Mouse (Mus musculus) limb, embryonic 14.5 days (tissue): ENCODE results near the gene Bcar3. TPM values are rescaled to one million over a fixed set of nuclear protein-coding genes. Genes with fewer than 3 reads are reported as not detected.

ENCODE experiments used
- ATAC-seq: fragments of 200-750 bp; cut with Nextera tagmentation; 2 replicates; pipeline ENCODE4 v1.8.0; 2017; ENCODE audit warnings: low read depth, moderate number of reproducible peaks, moderate TSS enrichment; ENCODE audit not compliant: low FRiP score
- DNase-seq: peaks from one replicate; pipeline ENCODE4 v3.0.0-alpha.2; 2015; ENCODE audit warnings: low spot score
- H3K27ac ChIP-seq: fragments of 300-500 bp; sonication (generic); replicated peaks from 2 replicates; pipeline ENCODE4 v1.5.1; 2014; ENCODE audit warnings: low read depth, mild to moderate bottlenecking, low read length, moderate library complexity, mixed read lengths
- H3K27me3 ChIP-seq: fragments of 300-500 bp; sonication (generic); 2 replicates; pipeline ENCODE4 v1.6.1; 2014; ENCODE audit warnings: low read length, mixed read lengths; ENCODE audit not compliant: control insufficient read depth, insufficient read depth
- H3K36me3 ChIP-seq: fragments of 300-500 bp; sonication (generic); 2 replicates; pipeline ENCODE4 v1.6.1; 2014; ENCODE audit warnings: mild to moderate bottlenecking, low read length, moderate library complexity, mixed read lengths; ENCODE audit not compliant: control insufficient read depth, insufficient read depth
- H3K4me1 ChIP-seq: fragments of 300-500 bp; sonication (generic); 2 replicates; pipeline ENCODE4 v1.6.1; 2014; ENCODE audit warnings: antibody characterized with exemption, low read length, mixed read lengths; ENCODE audit not compliant: control insufficient read depth, insufficient read depth
- H3K4me2 ChIP-seq: fragments of 300-500 bp; sonication (generic); replicated peaks from 2 replicates; pipeline ENCODE4 v1.6.1; 2014; ENCODE audit warnings: low read depth, mild to moderate bottlenecking, low read length, moderate library complexity; ENCODE audit not compliant: severe bottlenecking
- H3K4me3 ChIP-seq: fragments of 300-500 bp; sonication (generic); replicated peaks from 2 replicates; pipeline ENCODE4 v1.5.1; 2014; ENCODE audit warnings: low read length
- H3K9ac ChIP-seq: fragments of 300-500 bp; sonication (generic); 2 replicates; pipeline ENCODE4 v1.6.1; 2014; ENCODE audit warnings: mild to moderate bottlenecking, low read depth, low read length, moderate library complexity; ENCODE audit not compliant: severe bottlenecking
- H3K9me3 ChIP-seq: fragments of 300-500 bp; sonication (generic); 2 replicates; pipeline ENCODE4 v1.6.1; 2016; ENCODE audit warnings: low read length; ENCODE audit not compliant: control insufficient read depth
- POLR2A ChIP-seq: fragments of 200-500 bp; IDR thresholded peaks from 2 replicates; pipeline ENCODE4 v1.8.0; 2012; ENCODE audit warnings: inconsistent platforms, mild to moderate bottlenecking, moderate library complexity, borderline replicate concordance; ENCODE audit not compliant: insufficient read depth, insufficient read length; ENCODE audit errors: extremely low read depth
- WGBS: fragments of 180-500 bp; shearing (Covaris S2); extraction: QIAGEN DNeasy Blood & Tissue Kit; methylation state at CpG from one replicate; pipeline ENCODE4 v1.1.7; 2014; 5-methylcytosine and 5-hydroxymethylcytosine counted together
- polyA plus RNA-seq, 2 experiments: library from polyadenylated mRNA; depleted of rRNA in 1 of 2; stranded (reverse) in 1 of 2; unstranded in 1 of 2; fragments of >200 nt; fragmentation: Nextera tagmentation in 1 of 2; extraction: Ambion mirVana in 1 of 2; gene quantifications; 2 replicates each; pipeline versions ENCODE4 v1.2.1 to v1.2.3; 2012 to 2014

The Bcar3 gene
- polyA plus RNA-seq, 2 experiments: 7.8 to 7.9 TPM

DNA sequence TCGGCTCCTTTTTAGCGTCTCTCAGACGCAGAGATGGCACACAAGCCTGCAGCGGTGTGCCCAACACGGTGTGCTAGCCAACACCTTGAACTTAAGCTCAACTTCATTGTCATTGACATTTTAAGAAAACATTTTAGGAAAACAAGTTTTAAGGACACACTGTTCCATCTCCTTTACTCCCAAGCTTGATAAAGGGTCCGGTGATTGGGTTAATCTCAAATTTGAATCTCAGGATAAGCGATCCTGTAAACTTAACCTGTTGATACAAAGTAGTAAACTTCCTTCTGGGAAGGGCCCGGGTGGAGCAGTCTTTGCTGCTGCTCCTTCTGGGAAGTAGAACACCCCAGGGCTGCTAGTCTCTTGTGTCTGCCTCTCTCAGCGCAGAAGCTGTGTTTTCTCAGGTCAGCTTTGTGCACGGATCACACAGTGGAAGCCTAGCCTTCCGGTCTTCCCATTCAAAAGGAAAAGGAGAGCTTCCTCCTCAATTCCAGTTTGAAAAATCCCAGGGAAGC, 179.6 kb downstream of the Bcar3 start:
- WGBS: 82% methylated on average over 11 of the region's 11 CpGs
- no peaks in the 10 kb centered on the region for H3K36me3 ChIP-seq
- H3K4me3 ChIP-seq: no peak overlapping the region
- no peak overlapping the region for H3K9ac ChIP-seq
- H3K27me3 ChIP-seq: no peaks in the 10 kb centered on the region
- DNase-seq (no peak), ATAC-seq (no peak)
- TF ChIP-seq POLR2A: no peak
- H3K9me3 ChIP-seq: no peaks in the 10 kb centered on the region
- H3K27ac ChIP-seq: no peak overlapping the region
- peaks cover 32% of the 10 kb centered on the region for H3K4me1 ChIP-seq
- no peak overlapping the region for H3K4me2 ChIP-seq

DNA sequence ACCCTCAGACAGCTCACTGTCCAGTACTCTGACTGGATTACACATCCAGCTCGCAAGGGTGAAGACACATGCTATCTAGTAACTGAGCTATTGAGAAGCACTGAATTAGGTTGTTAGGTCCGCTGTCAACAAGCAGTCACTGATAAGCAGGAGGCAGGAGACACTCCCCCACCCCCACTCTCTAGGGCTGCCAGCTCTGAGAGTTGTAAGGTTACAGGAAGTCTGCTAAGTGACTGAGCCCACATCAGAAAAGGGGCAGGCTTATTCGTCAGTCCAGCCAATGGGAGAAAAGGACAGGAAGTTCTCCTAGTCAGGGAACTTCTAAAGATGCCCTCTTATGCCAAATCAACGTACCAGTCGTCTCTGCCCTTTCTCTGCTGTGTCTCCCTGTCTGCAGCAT, 180.1 kb downstream of the Bcar3 start:
- 29% methylated on average over 5 of the region's 5 CpGs for WGBS
- no peak for DNase-seq
- no peak overlapping the region for H3K4me2 ChIP-seq
- H3K4me1 ChIP-seq: peaks cover 36% of the 10 kb centered on the region
- no peak overlapping the region for H3K27ac ChIP-seq
- TF ChIP-seq POLR2A: no peak
- H3K9ac ChIP-seq: no peak overlapping the region
- H3K4me3 ChIP-seq: no peak overlapping the region
- no peaks in the 10 kb centered on the region for H3K27me3 ChIP-seq
- H3K36me3 ChIP-seq: no peaks in the 10 kb centered on the region
- H3K9me3 ChIP-seq: no peaks in the 10 kb centered on the region
- no peak for ATAC-seq

DNA sequence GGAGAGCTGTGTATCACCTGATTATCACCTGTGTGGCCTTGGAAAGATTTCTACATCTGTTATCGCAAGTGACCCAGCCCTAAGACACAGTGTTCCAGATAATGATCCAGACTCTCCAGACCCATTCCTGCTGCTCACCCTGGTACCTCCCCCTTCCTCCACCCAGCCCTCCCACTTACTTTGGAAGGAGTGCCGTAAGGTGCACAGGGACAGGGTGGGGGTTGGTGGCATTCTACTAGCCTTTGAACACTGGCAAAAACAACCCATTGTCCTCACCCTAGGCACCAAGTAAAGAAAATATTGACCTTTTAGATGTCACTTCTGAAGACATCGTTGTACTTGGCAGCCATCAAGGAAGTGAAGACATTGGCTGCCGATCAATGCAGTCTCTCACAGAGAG, 180.9 kb downstream of the Bcar3 start:
- no peak overlapping the region for H3K27ac ChIP-seq
- DNase-seq: no peak
- H3K27me3 ChIP-seq: no peaks in the 10 kb centered on the region
- H3K4me2 ChIP-seq: no peak overlapping the region
- H3K4me1 ChIP-seq: peaks cover 38% of the 10 kb centered on the region
- H3K36me3 ChIP-seq: no peaks in the 10 kb centered on the region
- no peak for TF ChIP-seq POLR2A
- no peak overlapping the region for H3K4me3 ChIP-seq
- no peak for ATAC-seq
- H3K9ac ChIP-seq: no peak overlapping the region
- WGBS: 74% methylated on average over 4 of the region's 4 CpGs
- H3K9me3 ChIP-seq: no peaks in the 10 kb centered on the region

DNA sequence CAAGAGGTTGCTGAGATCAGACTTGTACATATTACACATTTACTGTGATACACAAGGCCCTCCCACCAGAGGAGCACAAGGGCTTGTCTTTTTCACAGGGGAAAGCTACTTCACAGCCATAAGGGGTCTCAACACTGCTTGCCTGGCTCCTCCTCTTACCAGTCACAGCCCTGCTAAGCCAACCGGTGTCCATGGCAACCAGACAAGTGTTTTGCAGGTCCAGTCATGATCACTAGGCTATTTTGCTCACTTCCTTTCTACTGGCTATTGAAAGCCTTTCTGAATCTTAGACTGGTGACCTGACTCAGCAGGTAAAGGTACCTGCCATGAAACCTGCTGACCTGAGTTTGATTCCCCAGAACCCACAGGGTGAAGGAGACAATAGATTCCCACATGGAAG, 181.8 kb downstream of the Bcar3 start:
- no peak for TF ChIP-seq POLR2A
- Histone ChIP-seq H3K4me3 (no peak overlapping the region), H3K4me2 (no peak overlapping the region), H3K4me1 (peaks cover 44% of the 10 kb centered on the region), H3K9ac (no peak overlapping the region), H3K27me3 (no peaks in the 10 kb centered on the region), H3K27ac (no peak overlapping the region), H3K36me3 (no peaks in the 10 kb centered on the region), H3K9me3 (no peaks in the 10 kb centered on the region)
- 44% methylated on average over 1 of the region's 1 CpGs for WGBS
- ATAC-seq: no peak
- no peak for DNase-seq

DNA sequence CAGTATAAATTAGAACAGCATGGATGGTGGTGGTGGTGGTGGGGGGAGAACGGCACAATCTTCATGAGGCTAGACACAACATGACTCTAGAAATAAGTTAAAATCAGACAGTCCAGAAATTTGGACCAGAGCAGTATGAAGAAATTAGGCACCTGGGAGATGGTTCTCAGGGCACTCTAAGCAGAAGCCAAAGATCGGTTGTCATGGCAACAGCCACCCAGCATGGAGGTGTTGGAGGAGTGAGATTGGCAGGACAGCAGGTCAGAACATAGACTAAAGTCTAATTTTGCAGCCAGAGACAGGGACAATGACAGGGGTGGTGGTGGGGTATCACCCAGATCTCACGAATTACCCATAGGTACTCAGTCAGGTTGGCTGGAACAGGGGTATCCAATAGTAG, 182.7 kb downstream of the Bcar3 start:
- Histone ChIP-seq H3K4me3 (no peak overlapping the region), H3K9me3 (no peaks in the 10 kb centered on the region), H3K9ac (no peak overlapping the region), H3K27me3 (no peaks in the 10 kb centered on the region), H3K27ac (no peak overlapping the region), H3K36me3 (no peaks in the 10 kb centered on the region), H3K4me1 (peaks cover 35% of the 10 kb centered on the region), H3K4me2 (no peak overlapping the region)
- 62% methylated on average over 3 of the region's 3 CpGs for WGBS
- no peak for ATAC-seq
- no peak for TF ChIP-seq POLR2A
- no peak for DNase-seq

DNA sequence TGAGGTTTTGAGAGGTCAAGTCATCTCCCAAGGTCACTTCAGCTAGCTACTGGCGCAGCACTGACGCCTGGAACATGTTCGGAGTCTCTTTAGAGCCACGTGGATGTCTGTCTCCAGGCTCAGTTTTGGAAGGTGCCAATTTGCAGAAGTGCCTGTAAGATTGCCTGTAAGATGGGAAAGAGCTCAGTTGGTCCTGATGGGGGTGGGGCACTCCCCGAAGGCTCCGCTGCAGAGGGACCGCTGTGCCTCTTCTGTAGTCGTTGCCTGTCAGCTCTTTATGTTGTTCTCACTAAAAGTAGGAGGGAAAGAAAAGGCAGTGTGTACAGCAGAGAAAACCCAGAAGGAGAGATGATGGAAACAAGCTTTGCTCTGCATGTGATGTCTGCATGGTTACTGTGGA, 183.6 kb downstream of the Bcar3 start:
- ATAC-seq (no peak), DNase-seq (no peak)
- TF ChIP-seq POLR2A: no peak
- no peak overlapping the region for H3K4me3 ChIP-seq
- 61% methylated on average over 8 of the region's 8 CpGs for WGBS
- H3K4me2 ChIP-seq: no peak overlapping the region
- peaks cover 33% of the 10 kb centered on the region for H3K4me1 ChIP-seq
- no peak overlapping the region for H3K9ac ChIP-seq
- no peaks in the 10 kb centered on the region for H3K27me3 ChIP-seq
- H3K9me3 ChIP-seq: no peaks in the 10 kb centered on the region
- H3K36me3 ChIP-seq: no peaks in the 10 kb centered on the region
- no peak overlapping the region for H3K27ac ChIP-seq
